Mouse (Mus musculus): ENCODE results near the gene Tulp2. TPM values are rescaled to one million over a fixed set of nuclear protein-coding genes. Genes with fewer than 3 reads are reported as not detected.

Tulp2 gene
- polyA plus RNA-seq, 1 experiment from 2014 or later, result 0.15 TPM

DNA sequence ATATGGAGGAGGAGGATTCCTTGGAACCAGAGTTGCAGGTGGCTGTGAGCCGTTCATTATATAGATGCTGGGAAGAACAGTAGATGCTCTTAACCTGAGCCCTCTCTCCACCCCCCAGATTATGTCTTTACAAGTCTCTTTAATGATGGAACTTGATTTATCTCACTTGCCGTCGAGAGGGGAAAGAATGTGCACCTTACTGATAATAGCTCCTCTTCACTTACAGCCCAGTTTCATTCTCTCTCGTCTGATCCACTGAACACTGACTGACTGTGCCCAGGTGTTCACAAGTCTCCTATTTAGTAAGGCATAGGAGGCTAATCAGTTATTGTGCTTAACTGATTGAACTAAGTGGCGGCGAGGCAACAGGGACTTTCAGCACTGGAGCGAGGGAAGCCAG is 7.9 kb downstream of the Tulp2 start:
- WGBS, result 86% methylated on average over 7 of the region's 7 CpGs
- no peak overlapping the region for H3K27ac ChIP-seq (ENCODE audit: low read depth, low read length)
- no peaks in the 10 kb centered on the region; the same call in 1 of the 2 replicates for H3K4me1 ChIP-seq (ENCODE audit: control insufficient read depth, insufficient read depth, low read length)
- no peaks in the 10 kb centered on the region for H3K9me3 ChIP-seq (ENCODE audit: control insufficient read depth, low read length)
- DNase-seq (ENCODE audit: low spot score, missing footprints) (no peak), ATAC-seq (ENCODE audit: low FRiP score) (no peak)
- no peaks in the 10 kb centered on the region for H3K27me3 ChIP-seq (ENCODE audit: control insufficient read depth, insufficient read depth, low read length)
- H3K4me3 ChIP-seq (ENCODE audit: low read depth, low read length), result no peak overlapping the region
- H3K9ac ChIP-seq (ENCODE audit: low read length), result no peak overlapping the region
- H3K36me3 ChIP-seq (ENCODE audit: control insufficient read depth, insufficient read depth, low read length), result no peaks in the 10 kb centered on the region
- no peak overlapping the region for H3K4me2 ChIP-seq

DNA sequence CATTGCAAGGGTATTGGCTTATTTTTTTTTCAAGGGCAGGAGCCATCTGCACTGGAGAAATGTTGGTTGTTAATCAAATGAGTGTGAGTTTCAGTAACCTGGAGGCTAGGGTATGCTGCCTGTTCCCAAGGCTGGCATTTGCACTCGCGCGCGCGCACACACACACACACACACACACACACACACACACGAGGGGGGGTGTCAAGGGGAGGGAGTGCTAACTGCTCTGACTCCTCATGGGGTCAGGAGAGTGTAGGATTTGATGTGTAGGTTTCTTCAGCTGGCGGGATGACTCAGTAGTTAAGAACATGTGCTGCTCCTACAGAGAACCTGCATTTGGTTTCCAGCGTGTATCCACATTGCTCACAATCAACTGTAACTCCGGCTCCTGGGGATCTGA is 9.1 kb downstream of the Tulp2 start:
- 54% methylated on average over 9 of the region's 9 CpGs for WGBS

DNA sequence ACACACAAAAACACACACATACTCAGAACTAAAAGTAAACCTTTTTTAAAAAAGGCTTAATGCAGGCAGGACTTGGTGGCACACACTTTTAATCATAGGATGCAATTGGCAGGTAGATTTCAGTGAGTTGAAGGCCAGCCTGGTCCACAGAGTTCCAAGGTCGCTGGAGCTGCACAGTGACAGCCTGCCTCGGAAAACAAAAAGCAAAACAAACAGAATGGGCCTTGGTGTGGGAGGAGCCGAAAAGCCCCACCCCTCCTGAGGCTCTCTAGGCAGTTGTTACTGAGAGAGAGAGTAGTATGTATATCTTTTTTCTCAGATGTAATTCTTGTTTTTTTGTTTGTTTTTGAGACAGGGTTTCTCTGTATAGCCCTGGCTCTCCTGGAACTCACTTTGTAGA is 9.6 kb downstream of the Tulp2 start:
- H3K27ac ChIP-seq (ENCODE audit: low read depth, low read length), result no peak overlapping the region
- no peaks in the 10 kb centered on the region for H3K27me3 ChIP-seq (ENCODE audit: control insufficient read depth, insufficient read depth, low read length)

More for the DNA sequence above, 9.1 kb downstream of the Tulp2 start:
- no peak overlapping the region for H3K9ac ChIP-seq (ENCODE audit: low read length)
- DNase-seq (ENCODE audit: low spot score, missing footprints), result no peak
- H3K9me3 ChIP-seq (ENCODE audit: control insufficient read depth, low read length), result no peaks in the 10 kb centered on the region
- ATAC-seq (ENCODE audit: low FRiP score), result no peak
- no peak overlapping the region for H3K4me2 ChIP-seq
- no peak overlapping the region for H3K4me3 ChIP-seq (ENCODE audit: low read depth, low read length)
- H3K36me3 ChIP-seq (ENCODE audit: control insufficient read depth, insufficient read depth, low read length), result no peaks in the 10 kb centered on the region
- H3K27me3 ChIP-seq (ENCODE audit: control insufficient read depth, insufficient read depth, low read length), result no peaks in the 10 kb centered on the region
- H3K4me1 ChIP-seq (ENCODE audit: control insufficient read depth, insufficient read depth, low read length), result no peaks in the 10 kb centered on the region; the same call in 1 of the 2 replicates
- H3K27ac ChIP-seq (ENCODE audit: low read depth, low read length), result no peak overlapping the region

DNA sequence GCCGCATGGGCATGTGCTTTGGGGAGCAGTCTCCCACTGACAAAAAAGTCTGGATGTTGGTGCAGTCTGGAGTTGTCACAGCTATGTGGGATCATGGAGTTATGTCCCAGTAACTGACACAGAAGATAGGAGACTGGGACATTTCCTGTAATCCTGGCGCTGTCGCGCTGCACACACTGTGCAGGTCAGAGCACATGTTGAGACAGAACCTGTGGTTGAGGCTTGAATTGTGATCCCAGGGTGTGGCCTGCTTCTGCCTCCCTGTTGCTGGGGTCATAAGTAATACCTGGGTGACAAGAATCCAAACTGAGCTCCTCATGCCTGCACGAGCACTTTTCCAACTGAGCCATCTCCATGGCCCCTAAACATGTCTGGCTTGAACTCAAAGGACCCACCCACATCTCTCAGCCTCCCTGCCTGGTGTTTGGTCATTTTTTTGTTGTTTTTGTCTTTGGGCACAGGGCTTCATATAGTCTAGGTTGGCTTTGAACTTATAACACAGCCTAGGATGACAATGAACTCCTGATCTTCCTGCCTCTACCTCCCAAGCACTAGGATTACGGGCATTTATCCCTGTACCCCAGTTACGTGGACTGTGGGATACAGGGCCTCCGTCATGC is 10.7 kb downstream of the Tulp2 start:
- H3K4me2 ChIP-seq, result no peak overlapping the region
- H3K27me3 ChIP-seq (ENCODE audit: control insufficient read depth, insufficient read depth, low read length), result no peaks in the 10 kb centered on the region
- ATAC-seq (ENCODE audit: low FRiP score) (no peak), DNase-seq (ENCODE audit: low spot score, missing footprints) (no peak)
- WGBS, result 97% methylated on average over 8 of the region's 8 CpGs
- no peaks in the 10 kb centered on the region; the same call in 1 of the 2 replicates for H3K4me1 ChIP-seq (ENCODE audit: control insufficient read depth, insufficient read depth, low read length)
- H3K36me3 ChIP-seq (ENCODE audit: control insufficient read depth, insufficient read depth, low read length), result no peaks in the 10 kb centered on the region; the same call in 1 of the 2 replicates
- no peak overlapping the region for H3K9ac ChIP-seq (ENCODE audit: low read length)
- H3K4me3 ChIP-seq (ENCODE audit: low read depth, low read length), result no peak overlapping the region
- H3K9me3 ChIP-seq (ENCODE audit: control insufficient read depth, low read length), result no peaks in the 10 kb centered on the region
- H3K27ac ChIP-seq (ENCODE audit: low read depth, low read length), result no peak overlapping the region

More for the DNA sequence above, 9.6 kb downstream of the Tulp2 start:
- Histone ChIP-seq H3K4me3 (ENCODE audit: low read depth, low read length) (no peak overlapping the region), H3K9me3 (ENCODE audit: control insufficient read depth, low read length) (no peaks in the 10 kb centered on the region), H3K36me3 (ENCODE audit: control insufficient read depth, insufficient read depth, low read length) (no peaks in the 10 kb centered on the region), H3K9ac (ENCODE audit: low read length) (no peak overlapping the region), H3K4me2 (no peak overlapping the region), H3K4me1 (ENCODE audit: control insufficient read depth, insufficient read depth, low read length) (no peaks in the 10 kb centered on the region; the same call in 1 of the 2 replicates)
- no peak for ATAC-seq (ENCODE audit: low FRiP score)
- DNase-seq (ENCODE audit: low spot score, missing footprints), result no peak
- 23% methylated on average over 3 of the region's 3 CpGs for WGBS

DNA sequence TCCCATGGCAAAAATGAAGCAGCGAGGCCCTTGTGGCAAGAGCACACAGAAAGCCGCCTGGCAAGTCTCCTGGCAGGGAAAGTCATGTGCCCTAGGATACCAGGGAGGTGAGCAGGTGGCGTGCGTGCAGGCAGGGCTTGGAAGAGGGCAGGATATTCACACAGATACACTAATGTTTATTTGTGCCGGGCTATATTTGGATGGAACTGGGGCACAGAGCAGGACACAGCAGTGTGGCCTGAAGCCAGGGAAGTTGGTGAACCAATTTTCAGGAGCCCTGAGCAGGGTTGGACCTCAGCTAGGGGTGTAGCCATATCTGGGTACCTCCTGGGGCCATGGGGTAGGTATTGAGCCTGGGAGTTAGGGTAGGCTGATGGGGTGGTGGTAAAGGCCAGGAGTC is 11.3 kb downstream of the Tulp2 start:
- Histone ChIP-seq H3K27me3 (ENCODE audit: control insufficient read depth, insufficient read depth, low read length) (no peaks in the 10 kb centered on the region), H3K27ac (ENCODE audit: low read depth, low read length) (no peak overlapping the region), H3K36me3 (ENCODE audit: control insufficient read depth, insufficient read depth, low read length) (peaks cover 2% of the 10 kb centered on the region; the same call in 1 of the 2 replicates), H3K4me2 (no peak overlapping the region), H3K9ac (ENCODE audit: low read length) (no peak overlapping the region), H3K4me3 (ENCODE audit: low read depth, low read length) (no peak overlapping the region), H3K9me3 (ENCODE audit: control insufficient read depth, low read length) (no peaks in the 10 kb centered on the region), H3K4me1 (ENCODE audit: control insufficient read depth, insufficient read depth, low read length) (no peaks in the 10 kb centered on the region; the same call in 1 of the 2 replicates)
- DNase-seq (ENCODE audit: low spot score, missing footprints) (no peak), ATAC-seq (ENCODE audit: low FRiP score) (no peak)
- 93% methylated on average over 5 of the region's 5 CpGs for WGBS

DNA sequence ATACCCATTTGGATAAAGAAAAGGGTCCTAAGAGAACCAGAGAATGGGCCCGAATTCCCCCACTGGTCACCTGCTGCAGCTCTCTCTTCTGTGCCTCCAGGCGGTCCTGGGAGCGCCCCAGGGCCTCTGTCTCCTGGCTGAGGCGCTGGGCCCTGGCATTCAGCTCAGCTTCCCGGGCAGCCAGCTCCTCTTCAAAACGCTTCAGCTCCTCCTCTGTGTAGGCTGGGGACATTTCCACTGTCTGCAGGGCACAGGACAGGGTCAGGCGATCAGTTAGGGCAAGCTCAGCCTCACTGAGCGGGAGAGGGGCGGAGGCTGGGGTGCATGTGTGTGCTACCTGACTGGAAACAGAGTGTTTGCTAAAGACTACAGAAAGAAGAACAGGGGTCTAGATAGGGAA is 12.9 kb downstream of the Tulp2 start:
- 87% methylated on average over 9 of the region's 9 CpGs for WGBS
- no peaks in the 10 kb centered on the region for H3K4me1 ChIP-seq (ENCODE audit: control insufficient read depth, insufficient read depth, low read length)
- no peaks in the 10 kb centered on the region for H3K9me3 ChIP-seq (ENCODE audit: control insufficient read depth, low read length)
- H3K4me3 ChIP-seq (ENCODE audit: low read depth, low read length), result no peak overlapping the region
- peaks cover 2% of the 10 kb centered on the region; the same call in 1 of the 2 replicates for H3K36me3 ChIP-seq (ENCODE audit: control insufficient read depth, insufficient read depth, low read length)
- ATAC-seq (ENCODE audit: low FRiP score) (no peak), DNase-seq (ENCODE audit: low spot score, missing footprints) (no peak)
- H3K27me3 ChIP-seq (ENCODE audit: control insufficient read depth, insufficient read depth, low read length), result no peaks in the 10 kb centered on the region
- H3K27ac ChIP-seq (ENCODE audit: low read depth, low read length), result no peak overlapping the region
- no peak overlapping the region for H3K4me2 ChIP-seq
- H3K9ac ChIP-seq (ENCODE audit: low read length), result no peak overlapping the region

DNA sequence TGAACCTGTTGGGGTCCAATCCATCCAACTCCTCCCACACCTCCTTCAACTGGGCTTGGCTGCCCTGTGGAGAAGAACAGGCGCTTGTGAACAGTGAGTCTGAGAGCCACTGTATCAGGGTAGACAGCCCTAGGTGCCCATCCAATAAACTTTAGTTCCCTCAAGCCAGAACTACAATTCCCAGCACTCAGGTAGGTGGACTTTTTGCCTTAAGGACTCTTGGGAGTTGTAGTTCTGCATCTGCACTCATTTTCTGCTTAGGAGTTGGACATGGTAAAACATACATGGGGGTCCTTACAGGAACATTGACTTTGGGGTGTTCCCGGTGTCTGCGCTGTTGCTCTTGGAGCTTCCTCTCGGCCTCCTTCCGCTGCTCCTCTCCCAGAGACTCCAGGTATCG is 16.8 kb downstream of the Tulp2 start:
- no peaks in the 10 kb centered on the region for H3K27me3 ChIP-seq (ENCODE audit: control insufficient read depth, insufficient read depth, low read length)
- 95% methylated on average over 6 of the region's 6 CpGs for WGBS
- no peak overlapping the region for H3K9ac ChIP-seq (ENCODE audit: low read length)
- ATAC-seq (ENCODE audit: low FRiP score) (no peak), DNase-seq (ENCODE audit: low spot score, missing footprints) (no peak)
- H3K4me1 ChIP-seq (ENCODE audit: control insufficient read depth, insufficient read depth, low read length), result no peaks in the 10 kb centered on the region
- no peak overlapping the region for H3K27ac ChIP-seq (ENCODE audit: low read depth, low read length)
- H3K4me3 ChIP-seq (ENCODE audit: low read depth, low read length), result no peak overlapping the region
- H3K9me3 ChIP-seq (ENCODE audit: control insufficient read depth, low read length), result no peaks in the 10 kb centered on the region
- H3K36me3 ChIP-seq (ENCODE audit: control insufficient read depth, insufficient read depth, low read length), result peaks cover 9% of the 10 kb centered on the region
- H3K4me2 ChIP-seq, result no peak overlapping the region

DNA sequence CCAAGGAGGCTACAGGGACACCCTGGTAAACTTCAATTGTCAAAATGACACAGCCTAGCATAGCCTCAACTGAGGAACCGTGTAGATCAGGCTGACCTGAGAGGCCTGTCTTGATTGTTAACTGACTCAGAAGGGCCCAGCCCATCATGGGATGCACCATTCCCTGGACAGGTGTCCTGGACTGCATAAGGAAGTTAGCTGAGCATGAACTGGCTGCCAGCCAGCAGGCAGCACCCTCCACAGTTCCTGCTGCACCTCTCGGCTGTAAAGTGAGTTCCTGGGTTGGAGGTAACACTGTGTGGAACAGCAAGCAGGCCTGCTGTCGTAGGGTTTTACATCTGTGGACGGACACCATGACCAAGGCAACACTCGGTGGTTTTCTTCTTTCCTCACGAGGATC is 25.9 kb downstream of the Tulp2 start:
- H3K27me3 ChIP-seq (ENCODE audit: control insufficient read depth, insufficient read depth, low read length), result no peaks in the 10 kb centered on the region
- H3K4me3 ChIP-seq (ENCODE audit: low read depth, low read length), result no peak overlapping the region
- ATAC-seq (ENCODE audit: low FRiP score), result no peak
- no peaks in the 10 kb centered on the region for H3K9me3 ChIP-seq (ENCODE audit: control insufficient read depth, low read length)
- 91% methylated on average over 6 of the region's 6 CpGs for WGBS
- no peak overlapping the region for H3K9ac ChIP-seq (ENCODE audit: low read length)
- H3K27ac ChIP-seq (ENCODE audit: low read depth, low read length), result no peak overlapping the region
- H3K4me1 ChIP-seq (ENCODE audit: control insufficient read depth, insufficient read depth, low read length), result peaks cover 9% of the 10 kb centered on the region
- H3K36me3 ChIP-seq (ENCODE audit: control insufficient read depth, insufficient read depth, low read length), result peaks cover 2% of the 10 kb centered on the region; the same call in 1 of the 2 replicates
- DNase-seq (ENCODE audit: low spot score, missing footprints), result no peak
- no peak overlapping the region for H3K4me2 ChIP-seq

DNA sequence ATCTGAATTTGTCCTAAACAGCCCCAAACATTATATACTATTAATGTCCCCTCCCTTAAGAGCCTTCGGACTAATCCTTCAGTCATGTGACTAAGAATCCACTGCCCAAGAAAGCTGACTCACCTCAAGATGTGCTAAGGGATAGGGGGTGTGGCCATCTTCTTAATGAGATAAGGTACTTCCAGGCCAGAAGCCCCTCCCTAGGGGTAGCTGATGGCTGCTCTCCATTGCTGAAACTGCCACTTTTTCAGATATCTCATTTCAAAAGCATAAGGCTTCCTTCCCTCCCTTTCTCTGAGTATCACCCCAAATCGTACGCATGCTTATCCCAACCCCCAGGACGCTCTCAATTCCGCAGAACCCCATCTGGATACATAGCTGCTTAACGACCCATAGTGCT is 26.9 kb downstream of the Tulp2 start:
- Histone ChIP-seq H3K4me2 (no peak overlapping the region), H3K27me3 (ENCODE audit: control insufficient read depth, insufficient read depth, low read length) (no peaks in the 10 kb centered on the region), H3K9ac (ENCODE audit: low read length) (no peak overlapping the region), H3K4me1 (ENCODE audit: control insufficient read depth, insufficient read depth, low read length) (peaks cover 9% of the 10 kb centered on the region), H3K36me3 (ENCODE audit: control insufficient read depth, insufficient read depth, low read length) (peaks cover 2% of the 10 kb centered on the region; the same call in 1 of the 2 replicates), H3K4me3 (ENCODE audit: low read depth, low read length) (no peak overlapping the region), H3K27ac (ENCODE audit: low read depth, low read length) (no peak overlapping the region), H3K9me3 (ENCODE audit: control insufficient read depth, low read length) (no peaks in the 10 kb centered on the region)
- DNase-seq (ENCODE audit: low spot score, missing footprints), result no peak
- ATAC-seq (ENCODE audit: low FRiP score), result no peak
- 94% methylated on average over 6 of the region's 6 CpGs for WGBS
